Mouse (Mus musculus) kidney, postnatal 14 days (tissue): ENCODE data around the gene Olfr12.

ENCODE experiments used
- DNase-seq: peaks from one replicate; pipeline ENCODE4 v3.0.0; 2022; ENCODE audit warnings: mixed read lengths

Olfr12 gene

DNA sequence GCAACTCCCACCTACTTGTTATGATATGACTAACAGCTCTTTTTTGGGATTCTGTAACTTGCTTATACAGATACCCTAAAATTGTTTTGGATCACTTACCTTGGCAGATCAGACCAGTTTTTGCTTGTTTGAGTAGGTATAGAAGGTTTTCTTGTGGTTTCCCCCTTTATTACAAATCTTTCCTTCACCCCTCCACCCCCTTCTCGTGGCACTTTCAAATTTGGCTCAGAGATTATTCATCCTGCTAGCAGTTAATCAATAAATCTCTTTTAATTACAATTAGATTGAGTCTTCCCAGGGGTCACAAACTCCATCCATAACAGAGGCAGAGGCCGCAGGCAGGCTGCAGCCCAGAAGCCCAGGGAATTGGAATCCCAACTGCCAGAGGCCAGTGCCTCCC lies at the start of gene Olfr12:
TSS of gene Olfr12 (plus strand) at position 301 of the 400 bp plus-strand sequence.
- DNase-seq: no peak

DNA sequence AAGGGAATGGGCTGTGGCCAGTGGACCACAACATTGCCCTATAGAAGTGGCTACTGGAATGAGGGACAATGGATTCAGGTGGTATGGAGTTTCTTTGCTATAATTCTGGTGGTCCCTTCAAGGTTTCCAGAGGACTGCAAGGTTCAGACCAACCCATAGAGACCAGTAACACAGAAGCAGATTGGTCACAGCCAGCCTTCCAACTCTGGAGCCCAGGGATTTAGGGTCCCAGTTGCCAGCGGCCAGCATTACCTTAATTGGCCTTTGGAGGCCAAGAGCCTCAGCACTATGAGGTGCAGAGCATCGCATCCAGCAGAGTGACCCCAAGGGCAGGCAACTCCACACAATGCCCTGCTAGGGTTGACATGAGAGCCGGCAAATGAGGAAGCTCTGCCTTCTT lies 46.6 kb upstream of the Olfr12 start, which contains the start of gene Olfr1413:
TSS of gene Olfr1413 (plus strand) at position 301 of the 400 bp plus-strand sequence.
- DNase-seq: no peak

DNA sequence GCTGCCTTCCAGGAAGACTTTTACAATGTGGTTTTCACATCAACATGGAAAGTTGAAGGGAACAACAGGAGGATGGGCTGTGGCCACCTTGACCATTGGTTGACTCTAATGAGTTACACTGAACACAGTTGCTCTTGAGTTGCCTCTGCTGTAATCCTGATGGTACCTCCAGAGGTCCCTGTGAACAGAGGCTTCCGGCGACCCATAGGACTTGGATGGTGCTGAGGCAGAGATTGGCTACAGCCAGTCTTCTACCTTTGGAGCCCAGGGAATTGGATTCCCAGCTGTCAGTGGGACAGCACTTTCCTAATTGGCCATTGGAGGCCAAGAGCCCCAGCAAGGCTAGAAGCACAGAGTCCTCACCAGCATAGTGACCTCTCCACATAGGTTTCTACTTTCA lies 32.1 kb upstream of the Olfr12 start, which contains the start of gene Olfr1412:
TSS of gene Olfr1412 (plus strand) at position 301 of the 400 bp plus-strand sequence.
- no peak for DNase-seq

DNA sequence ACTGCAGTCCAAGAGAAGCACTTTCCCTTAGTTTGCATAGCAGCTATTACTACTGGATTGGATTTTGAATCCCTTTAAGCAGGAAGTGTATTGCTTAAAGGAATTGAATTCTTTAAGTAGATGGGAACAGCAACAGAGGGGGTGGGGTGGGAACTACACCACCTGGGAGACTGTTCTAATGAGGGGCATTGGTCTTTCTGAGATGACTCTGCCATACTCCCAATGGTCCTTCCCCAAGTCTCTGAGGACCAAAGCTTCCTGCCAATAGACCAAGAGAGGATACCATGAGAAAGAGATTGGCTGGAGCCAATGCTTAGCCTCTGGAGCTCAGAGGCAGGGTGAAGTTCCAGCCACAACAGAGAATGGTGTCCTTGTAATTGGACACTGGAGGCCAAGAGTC lies 23.5 kb upstream of the Olfr12 start, which contains the start of gene Olfr1411:
TSS of gene Olfr1411 (plus strand) at position 301 of the 400 bp plus-strand sequence.
- DNase-seq: no peak

DNA sequence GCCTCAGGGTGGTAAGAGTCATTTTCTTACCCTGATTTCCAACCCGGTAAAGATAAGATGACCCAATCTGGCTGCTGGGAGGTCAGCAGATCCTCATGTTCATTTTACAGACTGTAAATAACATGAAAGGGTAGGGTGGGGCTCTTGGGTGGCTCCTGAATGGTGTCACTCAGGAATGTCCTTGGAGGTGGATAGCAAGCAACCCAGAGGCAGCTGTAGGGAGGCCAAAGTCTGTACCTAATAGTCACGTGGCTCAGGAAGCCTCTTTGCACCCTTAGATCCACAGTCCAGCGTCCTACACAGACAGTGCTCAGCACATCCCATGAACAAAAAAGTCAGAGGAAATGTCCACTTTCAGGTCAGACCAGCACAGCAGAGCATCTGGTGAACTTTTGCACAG lies 21.6 kb upstream of the Olfr12 start:
- DNase-seq: no peak

DNA sequence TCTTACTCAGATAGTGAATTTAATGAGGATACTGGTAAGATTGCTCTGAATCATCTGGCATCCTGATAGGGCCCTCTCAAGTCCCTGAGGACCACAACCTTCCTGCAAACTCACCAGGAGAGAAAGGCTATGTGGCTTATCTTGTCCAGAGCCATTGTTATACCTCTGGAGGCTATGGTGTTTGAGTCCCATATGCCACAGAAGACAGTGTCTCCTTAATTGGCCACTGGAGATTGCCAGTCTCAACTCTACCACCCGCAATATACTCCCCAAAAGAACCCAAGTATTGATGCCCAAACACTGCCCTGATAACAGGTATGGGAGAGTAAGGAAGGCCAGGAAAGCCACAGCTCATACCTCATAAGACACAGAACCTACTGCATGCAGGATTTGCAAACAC lies 12.1 kb upstream of the Olfr12 start, which contains the start of gene Olfr1410:
TSS of gene Olfr1410 (plus strand) at position 301 of the 400 bp plus-strand sequence.
- DNase-seq: no peak

DNA sequence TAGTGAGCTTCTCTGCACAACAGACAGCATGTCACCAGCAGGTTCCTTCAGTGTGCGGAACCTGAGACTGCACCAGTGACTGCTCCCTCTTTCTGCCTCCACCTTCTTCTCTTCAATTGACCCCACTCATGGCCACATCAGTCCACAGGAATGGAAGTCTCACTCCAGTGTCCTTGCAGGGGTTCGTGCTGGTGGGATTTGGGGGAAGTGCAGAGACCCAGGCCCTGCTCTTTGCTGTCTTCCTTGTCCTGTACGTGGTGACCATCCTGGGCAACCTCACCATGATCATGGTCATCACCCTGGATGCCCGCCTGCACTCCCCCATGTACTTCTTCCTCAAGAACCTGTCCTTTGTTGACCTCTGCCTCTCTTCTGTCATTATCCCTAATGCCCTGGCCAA lies 9.9 kb upstream of the Olfr12 start:
- DNase-seq: no peak

DNA sequence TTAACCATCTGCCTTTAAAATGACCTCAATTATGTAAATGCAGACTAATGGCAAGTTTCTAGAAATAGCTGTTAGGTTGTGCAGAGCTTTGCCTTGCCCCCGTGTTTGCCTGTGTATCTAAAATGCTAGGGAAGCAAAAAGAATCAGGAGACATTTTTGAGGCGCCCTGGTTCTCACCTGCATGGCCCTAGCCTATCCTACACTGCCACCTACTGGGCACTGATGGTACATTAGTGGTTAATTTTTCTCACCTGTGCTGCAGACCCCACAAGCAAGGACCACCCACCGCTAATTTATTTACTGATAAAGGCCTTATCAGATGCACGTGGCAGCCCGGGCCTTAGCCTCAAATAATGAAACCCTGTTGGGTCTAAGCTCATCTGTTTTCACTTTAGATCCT lies 6.6 kb upstream of the Olfr12 start:
- DNase-seq: peak; percentile 63

DNA sequence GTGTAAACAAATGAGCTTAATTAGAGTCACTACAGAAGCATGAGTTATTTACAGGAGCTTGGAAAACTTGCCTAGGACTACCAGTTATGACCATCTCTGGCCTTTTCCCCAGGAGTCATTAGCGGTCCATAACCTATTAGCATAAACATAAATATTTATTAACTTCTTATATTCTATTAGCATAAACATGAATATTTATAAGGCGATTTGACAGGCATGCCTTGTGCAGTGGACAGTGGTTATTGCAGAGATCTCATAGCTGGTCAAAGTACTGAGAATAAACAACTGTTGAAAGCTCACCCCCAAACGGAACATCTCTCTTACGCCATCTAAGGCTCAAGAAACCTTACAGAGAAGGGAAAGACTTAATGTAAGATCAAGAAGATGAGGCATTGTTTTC lies 4.4 kb upstream of the Olfr12 start:
- no peak for DNase-seq

DNA sequence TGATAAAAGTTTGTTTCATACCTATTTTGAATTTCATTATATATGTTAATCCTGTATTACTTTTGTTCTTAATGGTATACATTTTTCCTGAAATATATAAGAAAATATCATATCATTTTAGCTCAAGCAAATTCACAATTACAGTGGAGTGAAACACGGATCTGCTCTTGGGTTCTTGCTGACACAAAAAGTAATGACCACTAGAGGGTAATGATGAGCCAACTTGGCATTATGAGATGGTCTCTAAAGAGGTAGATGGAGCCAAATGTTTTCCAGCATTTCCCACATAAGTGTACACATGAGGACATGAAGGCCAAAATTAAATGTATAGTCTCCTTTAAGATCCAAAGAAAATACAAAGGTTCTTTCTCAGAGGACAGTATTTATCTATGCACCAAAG lies 3.1 kb upstream of the Olfr12 start:
- peak; percentile 25 for DNase-seq

DNA sequence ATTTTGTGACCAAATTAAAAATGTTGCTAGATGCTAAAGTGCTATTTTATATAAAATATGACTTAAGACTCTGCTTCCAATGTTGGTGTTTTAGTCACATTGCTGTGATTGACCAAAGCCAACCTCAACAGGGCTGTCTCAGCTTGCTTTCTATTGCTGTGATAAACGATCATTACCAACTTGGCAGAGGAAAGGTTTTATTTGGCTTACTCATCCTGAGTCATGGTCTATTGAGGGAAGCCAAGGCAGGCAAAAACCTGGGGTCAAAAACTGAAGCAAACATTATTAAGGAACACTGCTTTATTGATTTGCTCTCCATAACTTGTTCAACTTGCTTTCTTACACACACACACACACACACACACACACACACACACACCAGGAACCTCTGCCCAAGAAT lies 1.5 kb upstream of the Olfr12 start:
- no peak for DNase-seq

DNA sequence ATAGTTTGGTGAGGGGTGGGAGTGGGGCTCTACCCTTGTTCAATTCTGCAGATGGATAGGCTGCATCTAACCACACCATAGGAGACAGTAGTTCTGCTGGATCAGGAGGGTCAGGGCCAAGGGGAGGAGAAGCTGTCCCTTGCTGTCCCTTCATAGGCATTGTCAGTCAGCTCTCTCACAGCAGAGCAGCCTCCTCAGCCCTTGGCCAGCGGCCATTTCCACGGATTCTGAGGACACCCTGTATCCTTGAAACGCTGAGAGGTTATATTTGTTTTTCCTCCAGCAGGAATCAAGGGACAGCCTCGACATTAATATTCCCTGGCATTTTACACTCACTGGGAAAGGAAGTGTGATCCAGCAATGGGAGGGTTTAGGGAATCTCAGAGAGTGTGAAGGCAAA lies 772 bp downstream of the Olfr12 start:
- peak; percentile 29 for DNase-seq

DNA sequence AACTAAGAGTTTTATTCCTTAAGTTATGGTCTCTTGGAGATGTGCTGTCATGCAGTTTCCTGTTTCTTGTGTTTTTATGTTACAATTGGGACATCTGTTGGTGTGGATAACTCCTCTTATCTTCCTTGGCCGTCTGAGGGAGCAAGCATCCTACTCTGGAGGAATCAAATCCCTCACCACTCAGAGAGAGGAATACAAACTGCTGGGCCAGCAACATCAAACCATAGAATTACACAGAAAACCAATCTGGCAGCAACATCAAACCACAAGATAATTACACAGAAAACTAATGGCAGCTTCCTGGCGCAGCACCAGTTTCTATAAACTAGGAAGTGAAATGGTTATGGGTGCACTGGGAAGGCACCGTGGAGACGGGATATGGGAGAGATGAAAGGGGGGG lies 10.6 kb downstream of the Olfr12 start:
- peak; percentile 22 for DNase-seq

DNA sequence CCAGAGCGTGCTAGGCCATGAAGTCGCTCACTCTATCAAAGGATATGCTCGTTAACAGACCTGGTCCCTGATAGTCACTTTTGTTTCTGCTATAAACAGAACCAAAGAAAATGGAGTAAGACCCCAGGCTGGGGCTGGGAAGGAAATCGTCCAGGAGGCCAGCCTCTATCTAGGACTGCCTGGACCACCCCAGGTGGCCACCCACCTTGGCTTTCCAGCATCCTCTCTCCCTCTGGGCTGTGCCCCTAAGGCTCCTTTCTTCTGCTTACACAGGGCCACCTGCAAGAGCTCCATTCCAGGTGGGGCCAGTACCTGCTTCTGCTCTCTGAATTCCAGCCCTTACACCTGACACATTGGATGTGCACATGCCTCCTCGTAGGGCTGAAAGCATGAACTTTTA lies 14.6 kb downstream of the Olfr12 start:
- DNase-seq: no peak

DNA sequence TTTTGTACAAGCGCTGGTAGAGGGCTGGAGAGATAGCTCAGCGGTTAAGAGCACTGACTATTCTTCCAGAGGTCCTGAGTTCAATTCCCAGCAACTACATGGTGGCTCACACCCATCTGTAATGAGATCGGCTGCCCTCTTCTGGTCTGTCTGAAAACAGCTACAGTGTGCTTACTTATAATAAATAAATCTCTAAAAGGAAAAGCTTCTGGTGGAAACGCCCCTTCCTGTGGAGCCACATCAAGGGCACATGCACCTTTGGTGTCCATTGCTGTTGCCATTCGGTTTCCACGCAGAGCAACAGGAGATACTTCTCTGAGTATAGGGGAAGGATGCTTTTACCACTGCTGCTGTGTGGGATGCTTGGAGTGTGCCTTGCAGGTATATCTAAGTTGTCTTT lies 15.4 kb downstream of the Olfr12 start:
- no peak for DNase-seq

DNA sequence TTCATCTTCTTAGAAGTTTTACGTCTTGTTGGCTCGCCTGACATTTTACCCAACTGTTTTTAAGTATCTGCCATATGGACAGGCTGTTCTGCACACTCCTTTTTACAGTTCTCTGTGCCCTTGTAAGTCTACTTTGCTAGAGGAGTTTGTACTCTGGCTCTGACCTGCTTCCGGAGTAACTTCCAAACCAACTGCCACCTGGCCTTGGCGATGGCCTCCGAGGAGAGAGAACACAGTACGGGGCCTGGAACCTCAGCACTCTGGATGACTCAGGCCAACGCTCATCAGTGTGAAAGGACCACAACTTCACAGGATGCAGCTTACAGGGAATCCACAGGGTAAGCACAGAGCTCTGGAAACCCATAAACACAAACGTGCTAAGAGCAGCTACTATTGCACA lies 16.1 kb downstream of the Olfr12 start:
- no peak for DNase-seq

DNA sequence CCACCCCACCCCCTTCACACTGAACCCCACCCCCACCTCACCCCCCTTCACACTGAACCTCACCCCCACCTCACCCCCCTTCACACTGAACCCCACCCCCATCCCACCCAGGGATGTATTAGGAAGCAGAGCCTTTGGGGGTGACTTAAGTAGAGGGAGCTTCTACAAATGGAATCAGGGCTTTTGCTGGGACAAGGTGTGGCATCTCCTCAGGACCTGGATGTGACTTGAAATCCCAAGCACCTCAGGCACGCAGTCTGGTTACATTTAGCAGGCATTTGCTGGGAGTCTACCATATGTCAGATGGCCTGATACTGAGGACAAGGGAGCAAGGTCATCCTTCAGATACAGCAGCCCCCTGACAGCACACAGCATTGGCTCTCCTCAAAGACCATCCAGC lies 17.0 kb downstream of the Olfr12 start:
- DNase-seq: no peak

DNA sequence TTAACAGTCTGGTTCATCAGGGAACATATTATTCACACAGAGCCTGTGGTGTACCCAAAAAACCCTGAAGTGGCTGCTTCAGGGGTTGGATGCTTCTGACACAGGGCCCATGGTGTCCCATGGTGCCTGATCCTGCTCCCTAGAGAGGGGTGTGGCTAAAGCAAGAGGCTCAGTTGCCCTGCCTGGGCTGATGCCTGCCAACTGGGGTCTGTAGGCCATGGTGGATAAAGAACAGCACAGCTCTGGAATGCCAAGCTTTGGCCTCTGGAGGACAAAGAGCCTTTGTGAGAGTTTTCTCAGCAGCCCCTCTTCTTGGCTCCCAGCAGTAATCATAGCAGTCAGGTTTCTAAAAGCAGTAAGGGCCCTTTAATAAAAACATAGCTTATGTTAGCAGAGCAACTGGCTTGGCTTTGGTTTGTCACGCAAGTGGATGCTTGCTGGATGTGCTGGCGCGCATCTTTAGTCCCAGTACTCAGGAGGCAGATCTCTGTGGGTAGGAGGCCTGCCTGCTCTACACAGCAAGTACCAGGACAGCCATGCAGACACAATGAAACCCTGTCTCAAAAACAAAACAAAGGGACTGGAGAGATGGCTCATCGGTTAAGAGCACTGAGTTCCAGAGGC lies 17.5 kb downstream of the Olfr12 start:
- no peak for DNase-seq

DNA sequence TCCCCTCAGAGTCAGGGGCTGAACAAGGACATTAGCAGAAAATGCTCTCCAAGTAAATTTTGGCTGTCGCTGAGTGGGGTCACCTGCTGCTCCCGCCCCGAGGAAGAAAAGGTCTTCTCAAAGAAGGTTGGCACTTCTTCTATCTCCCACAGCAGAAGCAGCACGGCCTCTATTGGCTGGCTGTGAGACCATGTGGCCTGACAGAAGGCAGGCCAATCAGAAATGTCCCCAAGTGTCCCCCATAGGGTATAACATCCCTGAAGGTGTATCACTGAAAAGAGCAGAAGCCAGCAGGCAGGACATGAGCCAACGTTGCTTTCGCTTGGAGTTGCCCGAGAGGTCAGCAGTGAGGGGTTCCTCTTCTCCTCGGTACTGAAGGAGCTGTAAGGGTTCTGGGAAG lies 18.4 kb downstream of the Olfr12 start:
- no peak for DNase-seq

DNA sequence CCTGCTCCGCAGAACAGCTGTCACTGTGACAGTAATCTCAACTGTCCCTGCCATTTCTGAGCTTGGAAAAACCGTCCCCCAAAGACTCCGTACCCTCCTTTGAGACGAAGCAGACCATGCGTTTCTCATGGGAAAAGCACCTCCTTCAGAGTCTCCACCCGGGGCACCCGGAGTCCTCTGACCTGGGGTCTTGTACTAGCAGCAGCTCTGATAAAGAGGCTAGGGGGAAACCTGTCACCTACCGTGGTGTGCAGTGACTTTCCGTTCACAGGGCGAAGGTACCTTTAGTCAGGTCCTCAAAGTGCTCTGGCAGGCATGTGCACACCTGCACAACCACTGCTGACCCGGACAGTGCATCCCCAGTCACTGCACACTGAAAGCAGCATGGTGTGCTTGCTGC lies 19.1 kb downstream of the Olfr12 start:
- no peak for DNase-seq

DNA sequence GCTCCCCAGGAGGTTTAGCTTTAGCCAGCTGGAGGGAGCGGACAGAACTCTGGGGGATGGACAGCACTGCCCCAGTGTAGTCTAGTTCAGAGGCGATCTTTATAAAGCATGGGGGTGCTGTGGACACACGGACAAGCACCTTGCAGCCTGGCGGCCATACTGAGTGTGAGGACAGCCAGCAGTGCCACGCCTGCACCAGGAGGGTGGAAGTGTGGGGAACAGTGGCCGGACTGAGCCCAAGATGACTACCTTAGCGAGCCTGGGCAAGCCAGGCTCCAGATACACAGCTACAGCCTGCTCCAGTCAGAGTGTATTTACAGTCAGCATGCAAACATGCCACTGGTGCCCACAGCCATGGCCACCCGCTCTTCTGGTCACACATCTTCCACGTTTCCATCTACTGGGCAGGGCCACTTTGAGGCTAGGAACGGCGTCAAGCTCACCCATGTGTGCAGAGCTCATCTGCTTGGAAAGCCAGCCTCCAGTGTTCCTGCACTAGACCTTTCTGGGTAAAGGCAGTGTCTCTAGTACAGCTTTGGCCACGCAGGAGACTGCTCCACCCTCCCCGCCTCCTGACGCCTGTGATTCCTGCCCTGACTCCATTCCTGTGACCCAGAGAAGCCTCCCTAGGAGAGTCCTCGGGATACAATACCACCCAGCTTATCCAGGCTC lies 20.0 kb downstream of the Olfr12 start:
- DNase-seq: no peak

DNA sequence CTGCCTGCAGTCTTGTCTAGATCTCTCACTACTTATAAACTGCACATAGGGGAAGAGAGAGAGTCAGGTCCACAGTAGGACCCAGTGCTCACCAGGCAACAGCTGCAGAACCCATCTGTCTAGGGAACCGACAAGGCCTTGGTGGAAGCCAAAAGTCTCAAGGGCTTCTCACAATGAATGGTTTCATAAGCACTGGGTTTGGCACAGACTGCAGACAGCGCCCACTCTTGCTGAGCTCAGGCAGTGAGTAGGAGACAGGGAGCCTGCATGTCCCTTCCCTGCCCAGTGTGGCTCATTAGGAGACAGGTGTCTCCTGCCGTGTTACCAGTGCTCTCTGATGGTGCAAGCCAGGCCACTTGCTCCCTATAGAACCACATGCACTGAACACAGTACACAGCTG lies 20.6 kb downstream of the Olfr12 start:
- DNase-seq: no peak

DNA sequence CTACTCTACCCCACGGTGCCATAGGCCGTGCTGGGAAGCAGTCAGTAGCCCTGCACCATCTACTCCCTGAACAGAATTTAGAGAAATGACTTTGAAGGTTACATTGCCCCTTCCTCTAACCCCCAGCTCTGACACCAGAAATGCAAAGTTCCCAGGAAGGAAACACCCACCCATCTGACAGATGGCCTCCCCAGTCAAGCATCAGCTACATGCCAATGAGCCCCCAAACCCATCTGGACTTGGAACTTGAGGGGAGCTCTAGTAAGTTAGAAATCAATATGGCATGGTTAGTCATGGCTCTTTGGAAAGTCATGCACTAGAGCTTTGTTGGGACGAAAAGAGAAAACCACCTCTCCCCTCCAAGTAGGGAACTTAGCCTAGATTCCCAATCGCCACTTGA lies 21.1 kb downstream of the Olfr12 start:
- no peak for DNase-seq

DNA sequence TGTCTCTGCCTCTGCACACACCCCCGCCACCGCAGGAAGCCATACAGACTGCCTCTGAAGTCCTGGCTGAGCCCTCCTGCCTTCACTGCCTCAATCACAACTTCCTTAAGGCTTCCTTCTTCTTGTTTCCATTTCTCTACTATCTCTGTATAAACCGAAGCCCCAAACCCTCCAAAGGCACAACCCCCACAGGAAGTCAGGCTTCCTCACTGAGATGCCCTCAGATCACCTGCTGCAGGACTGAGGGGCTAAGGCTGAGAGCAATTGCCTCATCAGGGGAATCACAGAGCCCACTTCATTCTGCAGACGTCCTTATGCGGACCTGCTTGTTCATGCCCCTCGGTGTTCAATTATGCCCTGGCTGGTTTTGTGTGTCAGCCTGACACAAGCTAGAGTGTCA lies 22.8 kb downstream of the Olfr12 start:
- no peak for DNase-seq
